Mouse (Mus musculus): Measurements from ENCODE around the gene Irgq.
"Not testable (repeated sequence)": the region's sequence is repeated elsewhere in the genome, so short reads cannot be mapped to it uniquely, and the experiment has no call there.

Gene Irgq

DNA sequence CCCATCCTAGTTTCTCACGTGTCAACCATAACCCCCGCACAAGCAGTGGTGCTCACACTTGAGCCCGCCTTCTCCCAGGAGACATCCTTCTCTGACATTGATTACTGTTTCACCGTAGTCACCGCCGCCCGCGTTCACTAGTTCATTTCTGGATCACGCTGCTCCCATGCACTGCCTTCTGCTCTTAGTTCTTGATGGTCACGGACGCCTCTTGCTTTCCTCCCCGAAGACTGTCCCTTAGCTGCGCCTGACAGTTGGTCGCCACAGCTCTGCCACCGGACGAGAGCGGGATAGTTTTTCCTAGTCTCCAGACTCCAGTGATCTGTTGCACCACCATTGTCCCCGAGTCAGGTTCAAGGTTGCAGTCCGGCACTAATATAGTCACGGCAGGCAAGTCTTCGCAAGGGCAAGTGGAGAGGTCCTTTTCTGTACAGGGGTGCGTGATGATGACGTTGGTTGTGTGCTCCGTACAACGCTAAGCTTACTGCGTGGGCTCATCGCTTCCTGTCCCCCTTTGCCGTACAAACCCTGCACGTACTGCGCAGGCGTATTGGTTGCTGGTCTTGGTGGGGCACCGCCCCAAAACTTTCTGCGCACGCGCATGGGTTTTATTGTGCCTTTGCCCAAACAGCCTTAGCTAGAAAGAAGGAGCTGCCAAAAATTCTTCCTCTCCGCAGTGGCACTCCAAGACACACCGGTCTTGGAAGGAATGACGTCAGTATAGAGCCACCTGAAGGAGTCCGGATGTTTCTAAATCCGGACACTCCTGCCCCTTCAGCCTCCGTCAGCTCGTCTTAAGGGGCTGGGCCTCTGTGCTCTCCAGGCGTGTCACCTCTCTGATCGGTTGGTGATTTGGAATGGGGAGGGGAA, at the start of gene Irgq:
Irgq (plus strand) TSS at position 628 of the 870 bp plus-strand sequence.
- peak; percentile 98 to 99 for DNase-seq

- peak in 1 of 2 experiments; percentile 61 for DNase-seq
Observed at GRCm38 (mm10) chr7:24480986-24481473, 49.5 kb upstream of the Irgq start.

- DNase-seq: peak; percentile 98
Observed at GRCm38 (mm10) chr7:24481474-24482207, 48.8 kb upstream of the Irgq start, which contains the start of gene Cadm4. Gene Cadm4 (plus strand): TSS chr7:24482023.

DNA sequence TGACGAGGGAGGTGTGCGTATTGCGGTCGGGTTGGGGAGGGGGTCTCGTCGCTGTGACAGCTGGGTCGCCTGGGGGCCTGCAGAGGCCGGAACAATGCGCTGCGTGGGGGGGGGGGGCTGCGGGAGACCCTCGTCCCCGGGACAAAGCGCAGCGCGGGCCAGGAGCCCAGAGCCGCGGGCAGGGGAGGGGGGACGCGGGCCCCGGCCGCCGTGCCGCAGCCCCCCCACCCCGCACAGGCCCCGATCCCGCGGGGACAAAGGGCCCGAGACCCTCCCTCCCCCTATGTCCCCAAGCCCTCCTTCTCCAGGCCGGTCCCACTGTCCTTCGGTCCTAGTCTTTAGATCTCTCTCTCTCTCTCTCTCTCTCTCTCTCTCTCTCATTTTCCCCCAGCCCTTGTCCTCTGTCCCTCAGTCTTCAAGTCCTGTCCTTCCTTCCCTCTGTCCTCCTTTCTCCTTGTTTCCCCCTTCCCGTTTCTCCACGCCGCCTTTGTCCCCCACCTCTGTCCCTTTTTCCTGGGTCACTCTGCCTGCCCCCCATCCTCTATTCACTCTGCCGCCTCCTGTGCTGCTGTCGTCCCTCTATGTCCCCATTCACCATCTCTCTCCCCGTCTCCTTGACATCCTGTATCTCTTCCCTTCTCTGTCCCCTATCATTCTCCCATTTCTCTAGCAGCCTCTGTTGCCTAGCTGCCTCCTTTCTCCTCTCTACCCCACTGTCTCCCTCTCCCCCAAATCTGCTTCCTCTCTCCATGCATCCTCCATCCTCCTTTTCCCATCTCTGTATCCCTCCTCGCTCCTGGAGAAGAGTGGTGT, 48.1 kb upstream of the Irgq start:
- DNase-seq: no peak

- DNase-seq: not testable (repeated sequence)
Observed at GRCm38 (mm10) chr7:24483291-24483690, 47.2 kb upstream of the Irgq start.

DNA sequence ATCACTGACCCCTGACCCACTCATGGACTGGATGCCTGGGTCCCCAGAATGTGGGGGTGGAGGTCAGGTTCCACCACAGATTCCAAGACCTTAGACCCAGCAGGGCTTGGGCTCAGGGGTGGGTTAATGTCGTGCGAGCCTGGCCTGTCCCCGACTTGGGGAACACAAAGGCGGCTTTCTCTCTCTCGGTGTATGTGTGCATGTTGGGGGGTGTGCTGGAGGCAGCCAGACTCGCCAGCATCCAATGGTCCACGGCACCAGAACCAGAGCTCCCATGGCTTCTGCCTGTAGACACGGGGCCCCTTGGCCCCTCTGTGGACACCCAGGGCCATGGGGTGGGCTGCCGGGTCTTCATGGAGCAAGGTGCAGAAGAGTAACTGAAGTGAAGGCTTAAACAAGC, 45.0 kb upstream of the Irgq start:
- no peak for DNase-seq

DNA sequence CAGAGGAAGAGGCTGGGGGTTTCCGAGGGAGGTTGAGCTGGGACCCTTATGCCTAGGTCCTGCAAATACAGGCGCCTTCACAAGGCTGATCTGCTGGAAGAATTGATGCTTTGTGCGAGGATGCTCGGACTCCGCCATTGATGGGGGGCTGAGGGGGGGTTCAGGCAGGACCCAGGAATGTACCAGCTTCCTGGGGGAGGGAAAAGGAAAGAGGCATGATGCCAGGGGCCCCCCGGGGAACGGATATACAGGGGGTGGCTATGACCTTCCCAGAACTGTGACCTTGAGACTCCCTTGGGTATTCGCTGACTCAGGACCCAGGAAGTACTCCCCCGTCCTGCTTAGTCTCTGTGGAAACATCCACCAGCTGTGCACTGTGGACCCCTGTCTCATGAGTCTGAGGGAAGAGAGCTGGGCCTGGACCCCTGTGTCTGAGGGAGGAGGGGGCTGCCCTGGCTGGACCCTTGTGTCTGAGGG, 43.8 kb upstream of the Irgq start:
- peak; percentile 58 to 62 for DNase-seq

DNA sequence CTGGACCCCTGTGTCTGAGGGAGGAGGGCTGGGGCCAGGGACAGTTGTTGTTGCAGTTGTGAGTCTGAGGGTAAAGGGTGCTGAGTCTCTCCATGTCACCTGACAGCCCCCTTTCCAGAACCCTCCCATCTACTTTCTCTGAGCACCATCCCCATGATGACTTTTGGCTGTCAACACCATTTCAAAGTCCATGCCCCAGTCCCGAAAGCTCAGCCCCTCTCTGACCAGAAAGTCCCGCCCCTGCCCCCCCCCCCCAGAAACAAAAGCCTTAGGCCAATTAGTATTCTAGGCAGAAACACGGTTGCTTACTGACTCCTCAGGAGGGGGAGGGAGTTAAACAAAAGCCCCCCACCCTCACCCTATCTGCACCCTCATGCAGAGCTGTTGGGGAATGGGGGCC, 43.1 kb upstream of the Irgq start:
- no peak for DNase-seq

DNA sequence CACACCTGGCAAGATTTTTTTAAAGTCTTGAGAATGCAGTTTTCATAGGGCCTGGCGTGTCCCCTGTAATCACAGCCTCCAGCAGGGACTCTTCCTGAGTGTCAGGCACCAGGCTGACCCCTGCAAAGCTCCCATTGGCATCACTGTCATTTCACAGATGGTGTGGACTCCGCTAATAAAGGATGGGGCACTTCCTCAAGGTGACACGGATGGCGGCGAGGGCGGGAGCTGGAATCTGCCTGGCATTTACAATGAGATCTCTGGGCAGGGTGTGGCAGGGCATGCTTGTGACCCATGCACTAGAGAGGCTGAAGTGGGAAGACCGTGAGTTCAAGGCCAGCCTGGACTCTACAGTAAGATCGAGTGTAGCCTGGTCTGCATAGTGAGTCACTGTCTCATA, 42.2 kb upstream of the Irgq start:
- DNase-seq: peak; percentile 67

DNA sequence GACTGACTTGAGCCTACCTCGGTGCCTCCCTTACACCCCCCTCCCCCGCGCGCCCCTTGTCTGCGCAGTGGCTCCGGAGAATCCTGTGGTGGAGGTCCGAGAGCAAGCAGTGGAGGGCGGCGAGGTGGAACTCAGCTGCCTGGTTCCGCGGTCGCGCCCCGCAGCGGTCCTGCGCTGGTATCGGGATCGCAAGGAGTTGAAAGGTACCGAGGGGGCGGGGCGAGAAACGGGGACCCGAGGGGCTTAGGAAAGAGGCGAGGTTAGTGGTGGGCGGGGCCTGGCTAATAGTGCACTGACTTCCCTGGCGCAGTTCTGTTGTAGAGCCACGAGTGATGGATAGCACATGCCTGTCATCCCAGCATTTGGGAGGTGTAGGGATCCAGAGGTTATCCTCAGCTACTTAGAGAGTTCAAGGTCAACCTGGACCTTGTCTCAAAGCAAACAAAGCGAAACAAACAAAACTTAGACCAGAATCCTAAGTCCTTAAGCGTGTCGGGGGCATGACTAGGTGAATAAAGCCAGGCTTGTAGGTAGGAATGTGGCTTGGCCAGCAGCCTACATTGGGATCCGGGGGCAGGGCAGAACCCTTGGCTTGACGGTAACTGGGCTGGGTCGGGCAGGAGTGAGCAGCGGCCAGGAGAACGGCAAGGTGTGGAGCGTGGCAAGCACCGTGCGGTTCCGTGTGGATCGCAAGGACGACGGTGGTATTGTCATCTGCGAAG, 30.5 kb upstream of the Irgq start:
- no peak for DNase-seq

GRCm38 (mm10) chr7:24500929-24501328, 29.6 kb upstream of the Irgq start:
- peak; percentile 66 to 77 for DNase-seq

- DNase-seq: peak; percentile 68
Observed at GRCm38 (mm10) chr7:24501492-24501891, 29.0 kb upstream of the Irgq start.

DNA sequence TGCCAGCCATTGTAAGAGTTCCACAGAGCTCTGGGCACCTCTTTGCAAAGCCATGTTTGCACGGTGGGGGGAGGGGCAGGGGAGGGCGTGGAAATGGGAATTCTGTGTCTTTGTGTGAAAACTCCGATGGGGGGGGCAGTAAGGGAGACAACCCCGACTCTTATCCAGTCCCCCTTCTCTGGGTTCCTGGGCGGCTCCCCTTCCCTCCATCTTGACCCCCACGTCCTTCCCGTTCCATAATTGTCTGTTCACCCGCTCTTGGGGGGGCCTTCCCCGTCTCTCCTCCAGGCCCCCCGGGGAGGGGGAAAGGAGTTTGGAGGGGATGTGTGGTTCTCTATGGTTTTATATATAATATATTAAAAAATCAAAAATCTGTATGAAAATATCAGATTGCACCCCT, 26.5 kb upstream of the Irgq start:
- peak in 1 of 2 experiments; percentile 49 for DNase-seq

GRCm38 (mm10) chr7:24504868-24505267, 25.6 kb upstream of the Irgq start:
- no peak for DNase-seq

GRCm38 (mm10) chr7:24505447-24506064, 24.9 kb upstream of the Irgq start:
- DNase-seq: peak in 1 of 2 experiments; percentile 40

DNA sequence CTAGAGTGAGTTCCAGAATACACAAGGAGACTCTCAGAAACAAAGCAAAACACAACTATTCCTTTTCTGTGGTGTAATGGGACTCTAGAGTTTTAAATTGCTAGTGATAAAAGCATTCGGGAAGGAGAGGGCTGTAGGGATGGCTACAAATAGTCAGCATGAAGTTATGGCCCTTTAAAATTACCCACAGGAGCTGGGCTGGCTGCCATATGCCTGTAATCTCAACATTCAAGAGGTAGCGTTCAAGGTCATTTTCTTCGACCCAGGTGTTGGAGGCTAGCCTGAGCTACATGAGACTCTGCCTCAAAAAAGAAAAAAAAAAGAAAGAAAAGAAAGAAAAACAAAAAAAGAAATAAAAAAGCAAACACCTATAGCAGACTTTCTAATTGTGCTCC, 24.4 kb upstream of the Irgq start:
- DNase-seq: peak; percentile 76 to 77

DNA sequence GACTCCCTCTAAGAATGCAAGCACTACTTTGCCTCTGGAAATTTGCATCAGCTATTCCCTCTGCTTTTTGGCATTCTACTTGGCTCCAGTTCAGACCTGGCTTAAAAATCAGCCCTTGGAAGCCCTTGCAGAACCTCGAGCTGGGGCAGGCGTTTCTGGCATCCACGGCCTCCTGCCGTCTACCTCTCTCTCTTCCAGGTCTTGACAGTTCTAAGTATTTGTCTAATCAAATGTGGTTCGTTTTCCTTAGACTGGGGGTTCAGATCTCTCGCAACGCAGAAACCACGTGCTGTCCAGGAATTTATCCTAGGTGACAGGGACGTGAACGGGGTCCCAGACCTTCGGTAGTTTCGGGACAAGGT, 24.0 kb upstream of the Irgq start:
- DNase-seq: peak; percentile 90 to 91

- peak; percentile 96 for DNase-seq
Observed at GRCm38 (mm10) chr7:24506838-24507725, 23.4 kb upstream of the Irgq start, which contains the start of gene Zfp428. Gene Zfp428 (plus strand): TSS chr7:24507006.

GRCm38 (mm10) chr7:24507726-24508114, 22.8 kb upstream of the Irgq start:
- DNase-seq: no peak

- DNase-seq: no peak
Observed at GRCm38 (mm10) chr7:24512355-24512754, 18.1 kb upstream of the Irgq start, which contains the start of gene AC161166.1. Gene AC161166.1 (minus strand): TSS chr7:24512455.

Measured in cerebellum, postnatal 10 days (tissue).